Mouse (Mus musculus) E14TG2a.4 (cell line): Measurements from ENCODE around the gene Pak4.

Source experiments
- CTCF ChIP-seq: conservative IDR thresholded peaks from 2 replicates; pipeline ENCODE4 v1.5.1; 2014; ENCODE audit warnings: low read length
- NANOG ChIP-seq: IDR thresholded peaks from 2 replicates; pipeline ENCODE4 v1.6.1; 2014; ENCODE audit warnings: borderline replicate concordance, low read length, mixed read lengths

DNA sequence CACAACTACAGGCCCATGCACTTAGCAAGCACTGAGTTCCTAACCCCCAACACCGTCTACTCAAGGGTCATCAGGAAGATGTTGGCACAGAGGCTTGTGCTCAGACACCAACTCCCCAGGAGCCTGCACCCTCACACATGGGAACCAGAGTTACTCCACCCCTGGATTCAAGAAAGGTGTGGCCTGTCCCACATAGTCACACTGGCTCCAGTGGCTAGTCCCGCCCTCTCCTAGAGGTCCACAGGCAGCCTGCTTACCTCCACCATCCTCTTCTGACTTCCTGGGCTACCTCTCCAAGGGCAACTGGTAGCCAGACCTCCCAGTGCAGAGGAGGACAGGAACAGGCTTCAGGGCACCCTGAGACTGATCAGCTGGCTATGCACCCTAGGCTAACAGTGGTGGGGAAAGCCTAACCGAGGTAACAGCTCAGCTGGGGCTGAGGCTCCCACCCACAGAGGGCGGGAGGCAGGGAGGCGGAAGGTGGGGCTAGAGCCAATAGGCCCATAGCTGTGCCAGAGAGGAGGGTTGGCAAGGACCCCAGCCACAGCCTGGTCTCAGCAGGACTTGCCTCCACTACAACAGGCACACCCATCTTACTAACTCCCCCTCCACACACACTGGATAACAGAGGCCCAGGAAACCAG is 21.6 kb downstream of the Pak4 start:
- TF ChIP-seq CTCF (no peak), NANOG (no peak)
